Mouse (Mus musculus): ENCODE measurements around the gene Aspdh. TPM values are rescaled to one million over a fixed set of nuclear protein-coding genes. Genes with fewer than 3 reads are reported as not detected.

Gene Aspdh
- total and polyA plus RNA-seq, 2 experiments from 2014 or later: 3.1 to 15.5 TPM

- H3K27ac ChIP-seq: peak overlapping the region; percentile 89
- no peak for TF ChIP-seq CTCF (IDR thresholded peaks at IDR 0.05; ENCODE audit: low read depth)
- H3K27me3 ChIP-seq (ENCODE audit: insufficient read depth, low read length): no peaks in the 10 kb centered on the region
- ATAC-seq (no peak), DNase-seq (ENCODE audit: low spot score) (peak; percentile 4)
- WGBS: 70% methylated on average over 10 of the region's 10 CpGs
- no peak overlapping the region for H3K4me2 ChIP-seq (ENCODE audit: low read depth, low read length)
- H3K36me3 ChIP-seq (ENCODE audit: insufficient read depth, low read length): peaks cover 26% of the 10 kb centered on the region
- H3K4me3 ChIP-seq (ENCODE audit: low read length): no peak overlapping the region
- no peak overlapping the region for H3K9ac ChIP-seq (replicated peaks; ENCODE audit: low read length)
- H3K4me1 ChIP-seq (ENCODE audit: insufficient read depth, low read length): peaks cover 31% of the 10 kb centered on the region
- no peaks in the 10 kb centered on the region for H3K9me3 ChIP-seq (ENCODE audit: low read length)
Measured at GRCm38 (mm10) chr7:44466006-44466887, 1.1 kb downstream of the Aspdh start.

- H3K27me3 ChIP-seq (ENCODE audit: insufficient read depth, low read length): no peaks in the 10 kb centered on the region
- H3K36me3 ChIP-seq (ENCODE audit: insufficient read depth, low read length): peaks cover 19% of the 10 kb centered on the region; the same call in 1 of the 2 replicates
- H3K9me3 ChIP-seq (ENCODE audit: low read length): no peaks in the 10 kb centered on the region
- no peak for TF ChIP-seq CTCF (IDR thresholded peaks at IDR 0.05; ENCODE audit: low read depth)
- ATAC-seq (no peak), DNase-seq (ENCODE audit: low spot score) (peak; percentile 8)
- no peak overlapping the region for H3K4me3 ChIP-seq (ENCODE audit: low read length)
- peak overlapping the region; percentile 89 for H3K27ac ChIP-seq
- no peak overlapping the region for H3K4me2 ChIP-seq (ENCODE audit: low read depth, low read length)
- no peak overlapping the region for H3K9ac ChIP-seq (replicated peaks; ENCODE audit: low read length)
- 64% methylated on average over 16 of the region's 16 CpGs for WGBS
- peaks cover 31% of the 10 kb centered on the region for H3K4me1 ChIP-seq (ENCODE audit: insufficient read depth, low read length)
Measured at GRCm38 (mm10) chr7:44466888-44467311, 1.7 kb downstream of the Aspdh start.

GRCm38 (mm10) chr7:44467811-44468411 is 2.7 kb downstream of the Aspdh start, which contains the start of gene Josd2:
Josd2 (plus strand) TSS chr7:44467980.
- Histone ChIP-seq H3K9me3 (ENCODE audit: low read length) (no peaks in the 10 kb centered on the region), H3K4me1 (ENCODE audit: insufficient read depth, low read length) (peaks cover 31% of the 10 kb centered on the region), H3K36me3 (ENCODE audit: insufficient read depth, low read length) (peaks cover 9% of the 10 kb centered on the region; the same call in 1 of the 2 replicates), H3K4me3 (ENCODE audit: low read length) (peak within 1 kb of the TSS; percentile 55), H3K4me2 (ENCODE audit: low read depth, low read length) (peak within 1 kb of the TSS; percentile 60), H3K27ac (peak within 1 kb of the TSS; percentile 89), H3K27me3 (ENCODE audit: insufficient read depth, low read length) (no peaks in the 10 kb centered on the region), H3K9ac (replicated peaks; ENCODE audit: low read length) (peak within 1 kb of the TSS; percentile 67)
- under 1% methylated on average over 42 of the region's 42 CpGs for WGBS
- ATAC-seq (peak; percentile 93), DNase-seq (ENCODE audit: low spot score) (peak; percentile 98)
- TF ChIP-seq CTCF (IDR thresholded peaks at IDR 0.05; ENCODE audit: low read depth): no peak

- ATAC-seq: no peak
- DNase-seq (ENCODE audit: low spot score): peak; percentile 5
- whole genome bisulfite sequencing: 39% methylated on average over 15 of the region's 15 CpGs
- no peak for TF ChIP-seq CTCF (IDR thresholded peaks at IDR 0.05; ENCODE audit: low read depth)
- peaks cover under 1% of the 10 kb centered on the region; the same call in 1 of the 2 replicates for H3K36me3 ChIP-seq (ENCODE audit: insufficient read depth, low read length)
- H3K9ac ChIP-seq (replicated peaks; ENCODE audit: low read length): peak overlapping the region; percentile 67
- H3K27ac ChIP-seq: peak overlapping the region; percentile 89
- no peaks in the 10 kb centered on the region for H3K9me3 ChIP-seq (ENCODE audit: low read length)
- peaks cover 31% of the 10 kb centered on the region for H3K4me1 ChIP-seq (ENCODE audit: insufficient read depth, low read length)
- no peaks in the 10 kb centered on the region for H3K27me3 ChIP-seq (ENCODE audit: insufficient read depth, low read length)
- peak overlapping the region; percentile 60 for H3K4me2 ChIP-seq (ENCODE audit: low read depth, low read length)
- peak overlapping the region; percentile 55 for H3K4me3 ChIP-seq (ENCODE audit: low read length)
Measured at GRCm38 (mm10) chr7:44468644-44469285, 3.6 kb downstream of the Aspdh start.

- WGBS: 85% methylated on average over 16 of the region's 16 CpGs
Measured at GRCm38 (mm10) chr7:44469677-44470675, 4.8 kb downstream of the Aspdh start.

More at GRCm38 (mm10) chr7:44469677-44470675, 4.8 kb downstream of the Aspdh start:
- Histone ChIP-seq H3K4me1 (ENCODE audit: insufficient read depth, low read length) (peaks cover 26% of the 10 kb centered on the region), H3K4me3 (ENCODE audit: low read length) (no peak overlapping the region), H3K27me3 (ENCODE audit: insufficient read depth, low read length) (no peaks in the 10 kb centered on the region), H3K9me3 (ENCODE audit: low read length) (no peaks in the 10 kb centered on the region), H3K9ac (replicated peaks; ENCODE audit: low read length) (no peak overlapping the region), H3K27ac (peak overlapping the region; percentile 89; the same call in 1 of the 2 replicates), H3K36me3 (ENCODE audit: insufficient read depth, low read length) (no peaks in the 10 kb centered on the region), H3K4me2 (ENCODE audit: low read depth, low read length) (no peak overlapping the region)
- DNase-seq (ENCODE audit: low spot score): peak; percentile 1
- TF ChIP-seq CTCF (IDR thresholded peaks at IDR 0.05; ENCODE audit: low read depth): no peak
- ATAC-seq: no peak
